Mouse (Mus musculus) liver, adult 2 months (tissue): ENCODE measurements around the gene Utrn. TPM values are rescaled to one million over a fixed set of nuclear protein-coding genes. Genes with fewer than 3 reads are reported as not detected.

ENCODE experiments used
- DNase-seq: peaks from one replicate; pipeline ENCODE4 v3.0.0-alpha.2; 2011; ENCODE audit warnings: low read depth, low spot score; ENCODE audit errors: extremely low read depth
- H3K27ac ChIP-seq: fragments of 200-500 bp; replicated peaks from 2 replicates; pipeline ENCODE4 v1.5.1; 2012; ENCODE audit warnings: low read depth, mild to moderate bottlenecking, control low read depth, inconsistent platforms, low read length; ENCODE audit not compliant: insufficient read depth
- H3K27me3 ChIP-seq: fragments of 200-500 bp; 2 replicates; pipeline ENCODE4 v1.6.1; 2012; ENCODE audit warnings: mild to moderate bottlenecking, moderate library complexity, low read length, inconsistent platforms; ENCODE audit not compliant: control insufficient read depth, insufficient read depth
- H3K36me3 ChIP-seq: fragments of 200-500 bp; 2 replicates; pipeline ENCODE4 v1.6.1; 2012; ENCODE audit warnings: low read length, inconsistent platforms; ENCODE audit not compliant: control insufficient read depth, insufficient read depth
- H3K4me1 ChIP-seq: fragments of 200-500 bp; 2 replicates; pipeline ENCODE4 v1.6.1; 2011; ENCODE audit warnings: low read length; ENCODE audit not compliant: control insufficient read depth, insufficient read depth
- H3K4me3 ChIP-seq: fragments of 200-500 bp; 2 replicates; pipeline ENCODE4 v1.5.1; 2011; ENCODE audit warnings: low read depth, mild to moderate bottlenecking, control low read depth, low read length, moderate library complexity; ENCODE audit not compliant: insufficient read depth
- H3K79me2 ChIP-seq: fragments of 200-500 bp; 2 replicates; pipeline ENCODE4 v1.6.1; 2012; ENCODE audit warnings: inconsistent platforms, mild to moderate bottlenecking, low read length, moderate library complexity; ENCODE audit not compliant: control insufficient read depth, insufficient read depth
- H3K9ac ChIP-seq: fragments of 200-500 bp; 2 replicates; pipeline ENCODE4 v1.6.1; 2012; ENCODE audit warnings: low read depth, mild to moderate bottlenecking, control low read depth, inconsistent platforms, low read length
- CTCF ChIP-seq: fragments of 200-500 bp; IDR thresholded peaks from 2 replicates; pipeline ENCODE4 v1.5.1; 2011; ENCODE audit warnings: low read depth, low read length, control low read depth
- POLR2A ChIP-seq: fragments of 200-500 bp; IDR thresholded peaks from 2 replicates; pipeline ENCODE4 v1.6.1; 2011; ENCODE audit warnings: low read length, control low read depth; ENCODE audit not compliant: insufficient read depth; ENCODE audit errors: extremely low read depth
- WGBS: fragments of 180-500 bp; shearing (Covaris S2); methylation state at CpG from one replicate; pipeline ENCODE4 v1.1.7; 2018; 5-methylcytosine and 5-hydroxymethylcytosine counted together
- polyA plus RNA-seq: library from polyadenylated mRNA; depleted of rRNA; stranded (reverse); fragments of >200 nt; gene quantifications from 2 replicates; pipeline ENCODE4 v1.2.3, GENCODE M21; 2012
- total RNA-seq: library from RNA; depleted of rRNA; stranded (reverse); fragments of >200 nt; gene quantifications from 2 replicates; pipeline ENCODE4 v1.2.3, GENCODE M21; 2014

Gene Utrn
- total and polyA plus RNA-seq, 2 experiments, result 5.9 to 25.7 TPM

GRCm38 (mm10) chr10:12549945-12550540 lies 319.1 kb downstream of the Utrn start:
- DNase-seq, result no peak
- Histone ChIP-seq H3K36me3 (no peaks in the 10 kb centered on the region), H3K4me1 (no peaks in the 10 kb centered on the region), H3K4me3 (no peak overlapping the region), H3K27me3 (no peaks in the 10 kb centered on the region), H3K27ac (no peak overlapping the region), H3K79me2 (no peaks in the 10 kb centered on the region; the same call in 1 of the 2 replicates), H3K9ac (no peak overlapping the region)
- TF ChIP-seq POLR2A (no peak), CTCF (no peak)
- WGBS, result 55% methylated on average over 1 of the region's 1 CpGs

GRCm38 (mm10) chr10:12549261-12549660 lies 319.9 kb downstream of the Utrn start:
- H3K36me3 ChIP-seq, result no peaks in the 10 kb centered on the region
- DNase-seq, result no peak
- no peaks in the 10 kb centered on the region for H3K27me3 ChIP-seq
- no peak overlapping the region for H3K9ac ChIP-seq
- WGBS, result 50% methylated on average over 5 of the region's 5 CpGs
- H3K4me3 ChIP-seq, result no peak overlapping the region
- no peaks in the 10 kb centered on the region; the same call in 1 of the 2 replicates for H3K79me2 ChIP-seq
- H3K27ac ChIP-seq, result no peak overlapping the region
- H3K4me1 ChIP-seq, result no peaks in the 10 kb centered on the region
- TF ChIP-seq POLR2A (no peak), CTCF (no peak)

- H3K36me3 ChIP-seq, result no peaks in the 10 kb centered on the region
- TF ChIP-seq CTCF (no peak), POLR2A (no peak)
- WGBS, result 26% methylated on average over 13 of the region's 13 CpGs
- no peaks in the 10 kb centered on the region for H3K4me1 ChIP-seq
- no peaks in the 10 kb centered on the region for H3K27me3 ChIP-seq
- H3K27ac ChIP-seq, result no peak overlapping the region
- H3K9ac ChIP-seq, result no peak overlapping the region; the same call in 1 of the 2 replicates
- H3K79me2 ChIP-seq, result no peaks in the 10 kb centered on the region; the same call in 1 of the 2 replicates
- DNase-seq, result no peak
- no peak overlapping the region for H3K4me3 ChIP-seq
Observed at GRCm38 (mm10) chr10:12548616-12549084, 320.5 kb downstream of the Utrn start.

- Histone ChIP-seq H3K27ac (no peak overlapping the region), H3K36me3 (no peaks in the 10 kb centered on the region), H3K4me1 (no peaks in the 10 kb centered on the region), H3K4me3 (no peak overlapping the region), H3K27me3 (no peaks in the 10 kb centered on the region), H3K79me2 (no peaks in the 10 kb centered on the region; the same call in 1 of the 2 replicates), H3K9ac (no peak overlapping the region)
- no peak for DNase-seq
- TF ChIP-seq CTCF, result no peak
- TF ChIP-seq POLR2A, result no peak
- 82% methylated on average over 6 of the region's 6 CpGs for WGBS
Observed at GRCm38 (mm10) chr10:12547037-12547625, 322.0 kb downstream of the Utrn start.

- 88% methylated on average over 2 of the region's 2 CpGs for WGBS
- H3K4me3 ChIP-seq, result no peak overlapping the region
- no peaks in the 10 kb centered on the region for H3K36me3 ChIP-seq
- H3K9ac ChIP-seq, result no peak overlapping the region
- no peaks in the 10 kb centered on the region; the same call in 1 of the 2 replicates for H3K79me2 ChIP-seq
- TF ChIP-seq CTCF (no peak), POLR2A (no peak)
- no peaks in the 10 kb centered on the region for H3K4me1 ChIP-seq
- no peak for DNase-seq
- H3K27ac ChIP-seq, result no peak overlapping the region
- no peaks in the 10 kb centered on the region for H3K27me3 ChIP-seq
Observed at GRCm38 (mm10) chr10:12545440-12545839, 323.7 kb downstream of the Utrn start.

- Histone ChIP-seq H3K4me3 (no peak overlapping the region), H3K4me1 (no peaks in the 10 kb centered on the region), H3K27ac (no peak overlapping the region), H3K36me3 (peaks cover 2% of the 10 kb centered on the region; the same call in 1 of the 2 replicates), H3K27me3 (no peaks in the 10 kb centered on the region), H3K79me2 (no peaks in the 10 kb centered on the region), H3K9ac (no peak overlapping the region)
- TF ChIP-seq POLR2A (no peak), CTCF (no peak)
- no peak for DNase-seq
- WGBS, result 89% methylated on average over 1 of the region's 1 CpGs
Observed at GRCm38 (mm10) chr10:12541757-12542156, 327.4 kb downstream of the Utrn start.
